Mouse (Mus musculus): ENCODE data around the gene Akap2.

DNA sequence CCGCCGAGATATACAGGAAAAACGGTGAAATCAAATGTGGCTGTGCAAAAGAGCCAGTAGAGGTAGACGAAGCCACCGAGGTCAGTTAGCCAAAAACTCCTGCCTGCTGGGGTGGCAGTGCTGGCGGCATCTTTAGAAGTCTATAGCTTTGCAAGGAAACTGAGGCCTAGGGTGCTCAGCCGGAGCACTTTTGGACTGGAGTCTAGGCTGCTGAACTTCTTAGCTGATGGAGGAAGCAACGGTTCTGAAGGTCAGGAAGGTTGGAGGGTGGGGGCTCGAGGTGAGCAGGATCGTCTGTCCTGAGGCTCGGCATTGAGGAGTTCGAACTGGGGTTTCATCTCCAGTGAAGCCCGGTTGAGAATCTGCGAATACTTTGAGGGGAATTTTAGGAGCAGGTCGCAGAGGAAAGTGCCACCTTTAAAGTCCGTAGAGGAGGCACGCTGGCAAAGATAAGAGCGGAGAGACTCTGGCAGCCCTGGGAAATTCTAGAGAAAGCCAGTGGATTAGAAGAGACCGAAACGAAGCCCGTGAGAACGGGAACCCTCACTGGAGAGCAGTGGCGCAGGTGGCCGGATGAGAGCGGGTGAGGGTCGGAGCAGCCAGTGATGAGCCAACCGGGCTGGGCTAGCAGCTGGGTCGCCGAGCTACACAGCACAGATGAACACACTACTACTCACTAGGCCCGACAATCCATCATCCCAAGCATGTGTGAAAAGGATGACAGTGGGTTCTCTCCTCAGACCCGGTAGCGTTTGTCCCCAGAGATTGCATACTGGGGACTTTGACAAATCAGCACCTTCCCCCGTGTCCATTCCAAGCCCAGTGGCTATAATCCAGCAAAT is 65.3 kb downstream of the Akap2 start:
- TF ChIP-seq REST (IDR thresholded peaks at IDR 0.05; ENCODE audit: insufficient read depth, insufficient read length), result no peak
- TF ChIP-seq POLR2A (IDR thresholded peaks at IDR 0.05; ENCODE audit: insufficient read length, low read depth), result no peak
- TF ChIP-seq USF1 (IDR thresholded peaks at IDR 0.05; ENCODE audit: low read depth), result no peak
- TF ChIP-seq MYOG (IDR thresholded peaks at IDR 0.05; ENCODE audit: control insufficient read depth in 1 of 3, insufficient read depth in 1 of 3, insufficient read length in 2 of 3, low read depth in 2 of 3), result peak in 2 of 3 experiments; percentile 18 to 30
- TF ChIP-seq MYOD1 (IDR thresholded peaks at IDR 0.05; ENCODE audit: control insufficient read depth in 1 of 3, insufficient read length in 2 of 3, low read depth in 2 of 3), result peak in 2 of 3 experiments; percentile 29 to 30
- no peak for TF ChIP-seq E2F4 (IDR thresholded peaks at IDR 0.05; ENCODE audit: insufficient read depth)
- TF ChIP-seq CEBPB (IDR thresholded peaks at IDR 0.05; ENCODE audit: insufficient read depth, poor library complexity, severe bottlenecking), result no peak
- TF ChIP-seq POLR2AphosphoS2 (IDR thresholded peaks at IDR 0.05; ENCODE audit: insufficient read length, low read depth), result no peak
